Mouse (Mus musculus): ENCODE measurements around the gene Gm21988.
A peak's percentile ranks its signal among the peaks of the same experiment; 100 is the strongest.

The Gm21988 gene

GRCm38 (mm10) chr11:70247136-70247845 is 7.7 kb upstream of the Gm21988 start:
- Histone ChIP-seq H3K4me3 (replicated peaks; ENCODE audit: low read length) (no peak overlapping the region), H3K27me3 (ENCODE audit: insufficient read depth, low read length) (peaks cover 29% of the 10 kb centered on the region), H3K4me1 (replicated peaks; ENCODE audit: low read depth, low read length) (peaks cover 27% of the 10 kb centered on the region), H3K9me3 (ENCODE audit: low read length) (no peaks in the 10 kb centered on the region), H3K36me3 (ENCODE audit: insufficient read depth, low read length) (no peaks in the 10 kb centered on the region)
- TF ChIP-seq POU5F1 (IDR thresholded peaks at IDR 0.05; ENCODE audit: borderline replicate concordance, low read length) (no peak), CTCF (conservative IDR thresholded peaks at IDR 0.05; ENCODE audit: low read length) (peak; percentile 90), NANOG (IDR thresholded peaks at IDR 0.05; ENCODE audit: borderline replicate concordance, low read length) (no peak)

- Histone ChIP-seq H3K4me3 (replicated peaks; ENCODE audit: low read length) (no peak overlapping the region), H3K27me3 (ENCODE audit: insufficient read depth, low read length) (no peaks in the 10 kb centered on the region), H3K36me3 (ENCODE audit: insufficient read depth, low read length) (no peaks in the 10 kb centered on the region), H3K9me3 (ENCODE audit: low read length) (no peaks in the 10 kb centered on the region), H3K4me1 (replicated peaks; ENCODE audit: low read depth, low read length) (peaks cover 51% of the 10 kb centered on the region)
- no peak for TF ChIP-seq NANOG (IDR thresholded peaks at IDR 0.05; ENCODE audit: borderline replicate concordance, low read length)
- no peak for TF ChIP-seq POU5F1 (IDR thresholded peaks at IDR 0.05; ENCODE audit: borderline replicate concordance, low read length)
- TF ChIP-seq CTCF (conservative IDR thresholded peaks at IDR 0.05; ENCODE audit: low read length): no peak
Measured at GRCm38 (mm10) chr11:70242591-70242990, 3.0 kb upstream of the Gm21988 start.

- no peak for TF ChIP-seq CTCF (conservative IDR thresholded peaks at IDR 0.05; ENCODE audit: low read length)
- no peak for TF ChIP-seq POU5F1 (IDR thresholded peaks at IDR 0.05; ENCODE audit: borderline replicate concordance, low read length)
- TF ChIP-seq NANOG (IDR thresholded peaks at IDR 0.05; ENCODE audit: borderline replicate concordance, low read length): no peak
- Histone ChIP-seq H3K36me3 (ENCODE audit: insufficient read depth, low read length) (peaks cover 27% of the 10 kb centered on the region), H3K9me3 (ENCODE audit: low read length) (no peaks in the 10 kb centered on the region), H3K4me3 (replicated peaks; ENCODE audit: low read length) (peak overlapping the region; percentile 99), H3K4me1 (replicated peaks; ENCODE audit: low read depth, low read length) (peaks cover 64% of the 10 kb centered on the region), H3K27me3 (ENCODE audit: insufficient read depth, low read length) (no peaks in the 10 kb centered on the region)
Measured at GRCm38 (mm10) chr11:70238591-70239440, 814 bp downstream of the Gm21988 start.

DNA sequence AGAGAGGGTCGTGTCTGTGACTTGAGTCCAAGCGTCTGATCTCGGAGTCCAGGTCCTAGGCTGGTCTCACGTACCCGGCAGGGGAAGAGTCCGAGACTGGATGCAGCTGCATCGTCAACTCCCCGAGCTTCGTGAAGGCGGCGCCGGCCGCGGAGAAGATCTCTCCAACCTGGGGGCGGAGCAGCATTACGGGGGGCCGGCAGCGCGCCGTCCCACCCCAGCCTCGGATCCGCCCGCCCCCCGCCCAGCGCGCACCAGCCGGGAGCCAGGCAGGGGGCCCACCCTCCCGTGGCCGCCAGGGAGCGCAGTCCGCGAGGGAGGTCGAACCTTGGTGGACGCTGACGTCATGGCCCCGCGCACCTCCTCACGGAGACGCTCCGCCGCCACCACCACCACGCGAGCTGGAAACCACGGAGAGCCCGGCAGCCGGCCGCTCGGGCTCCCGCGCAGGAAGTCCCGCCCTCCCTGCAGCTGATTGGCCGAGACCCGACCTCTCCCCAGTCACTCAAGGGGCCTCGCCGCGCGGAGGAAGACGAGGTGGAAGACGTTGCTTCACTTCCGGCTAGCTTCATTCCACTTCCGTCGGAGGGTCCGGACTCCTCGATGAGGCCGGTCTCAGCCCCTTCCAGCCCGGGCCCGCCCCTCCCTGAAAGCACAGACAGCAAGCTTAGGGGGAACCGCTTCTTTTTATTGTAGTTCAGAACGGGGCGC is 2.0 kb downstream of the Gm21988 start, which contains the start of gene 0610010K14Rik:
0610010K14Rik (minus strand) TSS at position 458 of the 711 bp plus-strand sequence.
- no peaks in the 10 kb centered on the region for H3K9me3 ChIP-seq (ENCODE audit: low read length)
- H3K4me3 ChIP-seq (replicated peaks; ENCODE audit: low read length): peak within 1 kb of the TSS; percentile 99
- peaks cover 72% of the 10 kb centered on the region for H3K4me1 ChIP-seq (replicated peaks; ENCODE audit: low read depth, low read length)
- TF ChIP-seq NANOG (IDR thresholded peaks at IDR 0.05; ENCODE audit: borderline replicate concordance, low read length): no peak
- no peak for TF ChIP-seq CTCF (conservative IDR thresholded peaks at IDR 0.05; ENCODE audit: low read length)
- TF ChIP-seq POU5F1 (IDR thresholded peaks at IDR 0.05; ENCODE audit: borderline replicate concordance, low read length): no peak
- H3K36me3 ChIP-seq (ENCODE audit: insufficient read depth, low read length): peaks cover 27% of the 10 kb centered on the region
- H3K27me3 ChIP-seq (ENCODE audit: insufficient read depth, low read length): no peaks in the 10 kb centered on the region

- Histone ChIP-seq H3K9me3 (ENCODE audit: low read length) (no peaks in the 10 kb centered on the region), H3K4me1 (replicated peaks; ENCODE audit: low read depth, low read length) (peaks cover 79% of the 10 kb centered on the region), H3K27me3 (ENCODE audit: insufficient read depth, low read length) (no peaks in the 10 kb centered on the region), H3K36me3 (ENCODE audit: insufficient read depth, low read length) (peaks cover 27% of the 10 kb centered on the region), H3K4me3 (replicated peaks; ENCODE audit: low read length) (peak overlapping the region; percentile 99)
- TF ChIP-seq CTCF (conservative IDR thresholded peaks at IDR 0.05; ENCODE audit: low read length) (no peak), NANOG (IDR thresholded peaks at IDR 0.05; ENCODE audit: borderline replicate concordance, low read length) (no peak), POU5F1 (IDR thresholded peaks at IDR 0.05; ENCODE audit: borderline replicate concordance, low read length) (no peak)
Measured at GRCm38 (mm10) chr11:70236717-70237116, 2.9 kb downstream of the Gm21988 start.

GRCm38 (mm10) chr11:70235254-70235900 is 4.3 kb downstream of the Gm21988 start:
- Histone ChIP-seq H3K4me3 (replicated peaks; ENCODE audit: low read length) (peak overlapping the region; percentile 29; the same call in 1 of the 2 replicates), H3K36me3 (ENCODE audit: insufficient read depth, low read length) (peaks cover 27% of the 10 kb centered on the region), H3K27me3 (ENCODE audit: insufficient read depth, low read length) (no peaks in the 10 kb centered on the region), H3K9me3 (ENCODE audit: low read length) (no peaks in the 10 kb centered on the region), H3K4me1 (replicated peaks; ENCODE audit: low read depth, low read length) (peaks cover 82% of the 10 kb centered on the region)
- TF ChIP-seq NANOG (IDR thresholded peaks at IDR 0.05; ENCODE audit: borderline replicate concordance, low read length) (no peak), POU5F1 (IDR thresholded peaks at IDR 0.05; ENCODE audit: borderline replicate concordance, low read length) (no peak), CTCF (conservative IDR thresholded peaks at IDR 0.05; ENCODE audit: low read length) (no peak)

GRCm38 (mm10) chr11:70234497-70234896 is 5.1 kb downstream of the Gm21988 start:
- no peaks in the 10 kb centered on the region for H3K9me3 ChIP-seq (ENCODE audit: low read length)
- peaks cover 9% of the 10 kb centered on the region for H3K27me3 ChIP-seq (ENCODE audit: insufficient read depth, low read length)
- H3K4me3 ChIP-seq (replicated peaks; ENCODE audit: low read length): peak overlapping the region; percentile 73
- peaks cover 27% of the 10 kb centered on the region for H3K36me3 ChIP-seq (ENCODE audit: insufficient read depth, low read length)
- H3K4me1 ChIP-seq (replicated peaks; ENCODE audit: low read depth, low read length): peaks cover 87% of the 10 kb centered on the region
- TF ChIP-seq NANOG (IDR thresholded peaks at IDR 0.05; ENCODE audit: borderline replicate concordance, low read length) (no peak), POU5F1 (IDR thresholded peaks at IDR 0.05; ENCODE audit: borderline replicate concordance, low read length) (no peak), CTCF (conservative IDR thresholded peaks at IDR 0.05; ENCODE audit: low read length) (no peak)

Data from E14TG2a.4 (cell line).